Mouse (Mus musculus): ENCODE data around the gene Sgms2.
A peak's percentile ranks its signal among the peaks of the same experiment; 100 is the strongest.

GRCm38 (mm10) chr3:131480659-131481058 lies 10.6 kb downstream of the Sgms2 start:
- TF ChIP-seq CTCF (IDR thresholded peaks at IDR 0.05) (peak; percentile 40), EP300 (IDR thresholded peaks at IDR 0.05) (no peak)

All from lung, postnatal 0 days (tissue).